Mouse (Mus musculus) liver, postnatal 0 days (tissue): ENCODE measurements around the gene Efhc1. TPM values are rescaled to one million over a fixed set of nuclear protein-coding genes. Genes with fewer than 3 reads are reported as not detected.

Experiments used
- ATAC-seq: fragments of 200-750 bp; cut with Nextera tagmentation; 2 replicates; pipeline ENCODE4 v1.8.0; 2017; ENCODE audit warnings: mild to moderate bottlenecking, moderate library complexity
- DNase-seq: peaks from one replicate; pipeline ENCODE4 v3.0.0-alpha.2; 2016
- H3K27ac ChIP-seq: fragments of 300-500 bp; sonication (generic); 2 replicates; pipeline ENCODE4 v1.5.1; 2014; ENCODE audit warnings: antibody characterized with exemption, moderate library complexity, mild to moderate bottlenecking, low read depth
- H3K27me3 ChIP-seq: fragments of 300-500 bp; sonication (generic); 2 replicates; pipeline ENCODE4 v1.6.1; 2014; ENCODE audit warnings: low read length, control low read depth, mixed read lengths; ENCODE audit not compliant: insufficient read depth
- H3K36me3 ChIP-seq: fragments of 300-500 bp; sonication (generic); replicated peaks from 2 replicates; pipeline ENCODE4 v1.6.1; 2014; ENCODE audit warnings: mild to moderate bottlenecking, control low read depth, low read length, moderate library complexity, mixed read lengths; ENCODE audit not compliant: insufficient read depth
- H3K4me1 ChIP-seq: fragments of 300-500 bp; sonication (generic); 2 replicates; pipeline ENCODE4 v1.6.1; 2014; ENCODE audit warnings: antibody characterized with exemption, mild to moderate bottlenecking, control low read depth; ENCODE audit not compliant: insufficient read depth
- H3K4me2 ChIP-seq: fragments of 300-500 bp; sonication (generic); 2 replicates; pipeline ENCODE4 v1.6.1; 2014; ENCODE audit warnings: low read depth, mild to moderate bottlenecking, low read length, moderate library complexity, mixed read lengths
- H3K4me3 ChIP-seq: fragments of 300-500 bp; sonication (generic); 2 replicates; pipeline ENCODE4 v1.5.1; 2014; ENCODE audit warnings: low read depth, low read length
- H3K9ac ChIP-seq: fragments of 300-500 bp; sonication (generic); replicated peaks from 2 replicates; pipeline ENCODE4 v1.6.1; 2014; ENCODE audit warnings: mild to moderate bottlenecking, moderate library complexity
- H3K9me3 ChIP-seq: fragments of 300-500 bp; sonication (generic); 2 replicates; pipeline ENCODE4 v1.6.1; 2016; ENCODE audit warnings: mild to moderate bottlenecking, control low read depth, low read length, mixed read lengths
- CTCF ChIP-seq: sonication (generic); IDR thresholded peaks from 2 replicates; pipeline ENCODE4 v1.5.1; 2016; ENCODE audit warnings: antibody characterized with exemption, low read depth
- EP300 ChIP-seq: IDR thresholded peaks from 2 replicates; pipeline ENCODE4 v1.6.1; 2016; ENCODE audit warnings: antibody characterized with exemption, low read depth, mild to moderate bottlenecking
- WGBS: fragments of 180-500 bp; shearing (Covaris S2); extraction: QIAGEN DNeasy Blood & Tissue Kit; methylation state at CpG from one replicate; pipeline ENCODE4 v1.1.7; 2014; ENCODE audit not compliant: insufficient replicate concordance; 5-methylcytosine and 5-hydroxymethylcytosine counted together
- polyA plus RNA-seq: library from polyadenylated mRNA; unstranded; fragments of >200 nt; fragmentation: Nextera tagmentation; extraction: Ambion mirVana; gene quantifications from 2 replicates; pipeline ENCODE4 v1.2.1, GENCODE M21; 2015

Efhc1 gene
- polyA plus RNA-seq, 1 experiment from 2014 or later: 0.34 TPM

GRCm38 (mm10) chr1:21007941-21008701 is 56.7 kb downstream of the Efhc1 start:
- Histone ChIP-seq H3K27me3 (no peaks in the 10 kb centered on the region), H3K4me3 (no peak overlapping the region), H3K27ac (no peak overlapping the region), H3K4me1 (peaks cover 6% of the 10 kb centered on the region; the same call in 1 of the 2 replicates), H3K9ac (no peak overlapping the region), H3K4me2 (no peak overlapping the region), H3K9me3 (no peaks in the 10 kb centered on the region), H3K36me3 (peaks cover 45% of the 10 kb centered on the region)
- TF ChIP-seq EP300: no peak
- TF ChIP-seq CTCF: no peak
- ATAC-seq (peak; percentile 57), DNase-seq (no peak)
- WGBS: 53% methylated on average over 7 of the region's 7 CpGs

- H3K4me1 ChIP-seq: peaks cover 6% of the 10 kb centered on the region; the same call in 1 of the 2 replicates
- peaks cover 41% of the 10 kb centered on the region for H3K36me3 ChIP-seq
- TF ChIP-seq CTCF: no peak
- no peak for TF ChIP-seq EP300
- no peak overlapping the region for H3K4me2 ChIP-seq
- no peak overlapping the region for H3K9ac ChIP-seq
- H3K4me3 ChIP-seq: no peak overlapping the region
- DNase-seq (no peak), ATAC-seq (no peak)
- 62% methylated on average over 4 of the region's 4 CpGs for WGBS
- H3K9me3 ChIP-seq: no peaks in the 10 kb centered on the region
- no peaks in the 10 kb centered on the region for H3K27me3 ChIP-seq
- H3K27ac ChIP-seq: no peak overlapping the region
Observed at GRCm38 (mm10) chr1:21008891-21009290, 57.5 kb downstream of the Efhc1 start.

GRCm38 (mm10) chr1:21010282-21010800 is 58.9 kb downstream of the Efhc1 start:
- Histone ChIP-seq H3K4me1 (peaks cover 6% of the 10 kb centered on the region; the same call in 1 of the 2 replicates), H3K36me3 (peaks cover 28% of the 10 kb centered on the region), H3K27ac (no peak overlapping the region), H3K4me3 (no peak overlapping the region), H3K27me3 (no peaks in the 10 kb centered on the region), H3K9ac (no peak overlapping the region), H3K4me2 (no peak overlapping the region), H3K9me3 (no peaks in the 10 kb centered on the region)
- TF ChIP-seq CTCF (no peak), EP300 (no peak)
- WGBS: 79% methylated on average over 6 of the region's 6 CpGs
- ATAC-seq: no peak
- DNase-seq: no peak

- no peaks in the 10 kb centered on the region for H3K9me3 ChIP-seq
- peaks cover 18% of the 10 kb centered on the region for H3K36me3 ChIP-seq
- H3K4me1 ChIP-seq: no peaks in the 10 kb centered on the region
- DNase-seq: peak; percentile 36
- ATAC-seq: peak; percentile 74
- H3K27me3 ChIP-seq: no peaks in the 10 kb centered on the region
- no peak overlapping the region for H3K4me2 ChIP-seq
- H3K9ac ChIP-seq: no peak overlapping the region
- no peak overlapping the region for H3K27ac ChIP-seq
- no peak for TF ChIP-seq EP300
- no peak for TF ChIP-seq CTCF
- 43% methylated on average over 8 of the region's 8 CpGs for WGBS
- no peak overlapping the region for H3K4me3 ChIP-seq
Observed at GRCm38 (mm10) chr1:21014463-21014862, 63.0 kb downstream of the Efhc1 start.

- WGBS: 84% methylated on average over 3 of the region's 3 CpGs
Observed at GRCm38 (mm10) chr1:21023101-21023500, 71.7 kb downstream of the Efhc1 start.

GRCm38 (mm10) chr1:21025203-21025602 is 73.8 kb downstream of the Efhc1 start:
- no peak overlapping the region for H3K4me2 ChIP-seq
- H3K27me3 ChIP-seq: no peaks in the 10 kb centered on the region
- no peak overlapping the region for H3K27ac ChIP-seq
- no peak overlapping the region for H3K4me3 ChIP-seq
- no peaks in the 10 kb centered on the region for H3K9me3 ChIP-seq
- no peaks in the 10 kb centered on the region for H3K36me3 ChIP-seq
- TF ChIP-seq CTCF: no peak
- TF ChIP-seq EP300: no peak
- peaks cover 6% of the 10 kb centered on the region; the same call in 1 of the 2 replicates for H3K4me1 ChIP-seq
- DNase-seq: no peak
- no peak overlapping the region for H3K9ac ChIP-seq
- 30% methylated on average over 5 of the region's 5 CpGs for WGBS
- no peak for ATAC-seq

More at GRCm38 (mm10) chr1:21023101-21023500, 71.7 kb downstream of the Efhc1 start:
- Histone ChIP-seq H3K4me3 (no peak overlapping the region), H3K27me3 (no peaks in the 10 kb centered on the region), H3K4me2 (no peak overlapping the region), H3K4me1 (peaks cover 6% of the 10 kb centered on the region; the same call in 1 of the 2 replicates), H3K36me3 (no peaks in the 10 kb centered on the region), H3K27ac (no peak overlapping the region), H3K9ac (no peak overlapping the region), H3K9me3 (no peaks in the 10 kb centered on the region)
- no peak for ATAC-seq
- no peak for TF ChIP-seq CTCF
- TF ChIP-seq EP300: no peak
- no peak for DNase-seq
